Mouse (Mus musculus): ENCODE results near the gene Asxl2. TPM values are rescaled to one million over a fixed set of nuclear protein-coding genes. Genes with fewer than 3 reads are reported as not detected.
"Not testable (repeated sequence)": the region's sequence is repeated elsewhere in the genome, so short reads cannot be mapped to it uniquely, and the experiment has no call there.

Gene Asxl2
- total RNA-seq, 2 experiments from 2014 or later = 26.3 to 29.7 TPM

GRCm38 (mm10) chr12:3425375-3426341 is 999 bp upstream of the Asxl2 start:
- intact Hi-C loops (cut with DNase I) = loop anchor here (5.0 kb wide), 1 partner anchor 147 kb away; the partner anchor contains the start of gene Dtnb
- peak; percentile 57 to 59 for DNase-seq (ENCODE audit: low spot score in 2 of 2)

- intact Hi-C loops (cut with DNase I) = loop anchor here (5.0 kb wide), 1 partner anchor 145 kb away; the partner anchor contains the start of gene Dtnb
Observed at GRCm38 (mm10) chr12:3427067-3427889, 621 bp downstream of the Asxl2 start.

GRCm38 (mm10) chr12:3427891-3428775 is 1.5 kb downstream of the Asxl2 start:
- no peak for DNase-seq (ENCODE audit: low spot score in 2 of 2)
- intact Hi-C loops (cut with DNase I) = loop anchor here (5.0 kb wide), 1 partner anchor 144 kb away; the partner anchor contains the start of gene Dtnb

More at GRCm38 (mm10) chr12:3427067-3427889, 621 bp downstream of the Asxl2 start:
- peak; percentile 75 to 84 for DNase-seq (ENCODE audit: low spot score in 2 of 2)

GRCm38 (mm10) chr12:3429681-3430442 is 3.2 kb downstream of the Asxl2 start:
- no peak for DNase-seq (ENCODE audit: low spot score in 2 of 2)
- intact Hi-C loops (cut with DNase I) = loop anchor here (5.0 kb wide), 1 partner anchor 142 kb away; the partner anchor contains the start of gene Dtnb

- DNase-seq (ENCODE audit: low spot score in 2 of 2) = no peak
Observed at GRCm38 (mm10) chr12:3430443-3430753, 3.7 kb downstream of the Asxl2 start.

GRCm38 (mm10) chr12:3430985-3431384 is 4.3 kb downstream of the Asxl2 start:
- no peak for DNase-seq (ENCODE audit: low spot score in 2 of 2)
- intact Hi-C loops (cut with DNase I) = no loop called here

More at GRCm38 (mm10) chr12:3430443-3430753, 3.7 kb downstream of the Asxl2 start:
- intact Hi-C loops (cut with DNase I) = no loop called here

- intact Hi-C loops (cut with DNase I) = no loop called here
- DNase-seq (ENCODE audit: low spot score in 2 of 2) = no peak
Observed at GRCm38 (mm10) chr12:3433736-3434135, 7.1 kb downstream of the Asxl2 start.

- intact Hi-C loops (cut with DNase I) = no loop called here
- DNase-seq (ENCODE audit: low spot score in 2 of 2) = no peak
Observed at GRCm38 (mm10) chr12:3436446-3436845, 9.8 kb downstream of the Asxl2 start.

- DNase-seq (ENCODE audit: low spot score in 2 of 2) = no peak
- intact Hi-C loops (cut with DNase I) = no loop called here
Observed at GRCm38 (mm10) chr12:3437815-3438214, 11.2 kb downstream of the Asxl2 start.

GRCm38 (mm10) chr12:3440916-3441315 is 14.3 kb downstream of the Asxl2 start:
- DNase-seq (ENCODE audit: low spot score in 2 of 2) = no peak
- intact Hi-C loops (cut with DNase I) = no loop called here

- intact Hi-C loops (cut with DNase I) = no loop called here
- DNase-seq (ENCODE audit: low spot score in 2 of 2) = no peak
Observed at GRCm38 (mm10) chr12:3441361-3441760, 14.7 kb downstream of the Asxl2 start.

GRCm38 (mm10) chr12:3453554-3453953 is 26.9 kb downstream of the Asxl2 start:
- no peak for DNase-seq (ENCODE audit: low spot score in 2 of 2)
- intact Hi-C loops (cut with DNase I) = no loop called here

GRCm38 (mm10) chr12:3463087-3463486 is 36.4 kb downstream of the Asxl2 start:
- DNase-seq (ENCODE audit: low spot score in 2 of 2) = no peak
- intact Hi-C loops (cut with DNase I) = no loop called here

GRCm38 (mm10) chr12:3499662-3500061 is 73.0 kb downstream of the Asxl2 start:
- no peak for DNase-seq (ENCODE audit: low spot score in 2 of 2)

GRCm38 (mm10) chr12:3500071-3500470 is 73.4 kb downstream of the Asxl2 start:
- intact Hi-C loops (cut with DNase I) = no loop called here
- DNase-seq (ENCODE audit: low spot score in 2 of 2) = no peak

More at GRCm38 (mm10) chr12:3499662-3500061, 73.0 kb downstream of the Asxl2 start:
- intact Hi-C loops (cut with DNase I) = no loop called here

- intact Hi-C loops (cut with DNase I) = no loop called here
- peak; percentile 11 to 14 for DNase-seq (ENCODE audit: low spot score in 2 of 2)
Observed at GRCm38 (mm10) chr12:3518665-3519297, 92.1 kb downstream of the Asxl2 start.

- intact Hi-C loops (cut with DNase I); DNase-seq (ENCODE audit: low spot score in 2 of 2): not testable (repeated sequence)
Observed at GRCm38 (mm10) chr12:3521806-3522205, 95.1 kb downstream of the Asxl2 start.

- intact Hi-C loops (cut with DNase I) = no loop called here
- no peak for DNase-seq (ENCODE audit: low spot score in 2 of 2)
Observed at GRCm38 (mm10) chr12:3525536-3525935, 98.9 kb downstream of the Asxl2 start.
